Mouse (Mus musculus) mouse embryonic stem cell (cell line): Measurements from ENCODE around the gene Epb41l2.

Experiments
- in situ Hi-C, 2 experiments: fragments of 300-500 bp; cut with MboI; formaldehyde crosslinking; loops; 1 replicate in 1 of 2; 3 replicates in 1 of 2; pipeline ENCODE4 v1.14.3; 2019 to 2020; ENCODE audit warnings: low sequenced_read_pairs in 2 of 2, low pct_unique_long_range_greater_than_20kb in 1 of 2, mixed read lengths in 1 of 2; ENCODE audit not compliant: unreplicated experiment in 1 of 2

Epb41l2 gene

GRCm38 (mm10) chr10:25527126-25527525 lies 167.5 kb downstream of the Epb41l2 start:
- in situ Hi-C loops, result no loop called here

GRCm38 (mm10) chr10:25531335-25531734 lies 171.7 kb downstream of the Epb41l2 start:
- in situ Hi-C loops, result no loop called here

- in situ Hi-C loops, result no loop called here
Observed at GRCm38 (mm10) chr10:25533105-25533504, 173.5 kb downstream of the Epb41l2 start.

GRCm38 (mm10) chr10:25533513-25534246 lies 174.1 kb downstream of the Epb41l2 start:
- in situ Hi-C loops, result no loop called here

GRCm38 (mm10) chr10:25534467-25534866 lies 174.9 kb downstream of the Epb41l2 start:
- in situ Hi-C loops, result no loop called here

GRCm38 (mm10) chr10:25535891-25536331 lies 176.3 kb downstream of the Epb41l2 start, which contains the start of gene Smlr1:
Gene Smlr1 (minus strand): TSS chr10:25536267.
- in situ Hi-C loops, result no loop called here

- in situ Hi-C loops, result no loop called here
Observed at GRCm38 (mm10) chr10:25536621-25537020, 177.0 kb downstream of the Epb41l2 start.

- in situ Hi-C loops, result no loop called here
Observed at GRCm38 (mm10) chr10:25538738-25539137, 179.1 kb downstream of the Epb41l2 start.

GRCm38 (mm10) chr10:25539146-25539770 lies 179.7 kb downstream of the Epb41l2 start:
- in situ Hi-C loops, result no loop called here

- in situ Hi-C loops, result no loop called here
Observed at GRCm38 (mm10) chr10:25539771-25540168, 180.2 kb downstream of the Epb41l2 start.

GRCm38 (mm10) chr10:25541097-25541496 lies 181.5 kb downstream of the Epb41l2 start:
- in situ Hi-C loops, result no loop called here

- in situ Hi-C loops, result no loop called here
Observed at GRCm38 (mm10) chr10:25552936-25553335, 193.3 kb downstream of the Epb41l2 start.

- in situ Hi-C loops, result no loop called here
Observed at GRCm38 (mm10) chr10:25571319-25572240, 212.0 kb downstream of the Epb41l2 start.
